Mouse (Mus musculus) midbrain, embryonic 11.5 days (tissue): ENCODE data around the gene Tmed1. TPM values are rescaled to one million over a fixed set of nuclear protein-coding genes. Genes with fewer than 3 reads are reported as not detected.
A peak's percentile ranks its signal among the peaks of the same experiment; 100 is the strongest.
"Not testable (repeated sequence)": the region's sequence is repeated elsewhere in the genome, so short reads cannot be mapped to it uniquely, and the experiment has no call there.

Experiments
- ATAC-seq: fragments of 200-750 bp; cut with Nextera tagmentation; 2 replicates; pipeline ENCODE4 v1.8.0; 2017; ENCODE audit warnings: moderate TSS enrichment, moderate library complexity; ENCODE audit not compliant: low FRiP score
- DNase-seq: peaks from one replicate; pipeline ENCODE4 v3.0.0; 2015; ENCODE audit warnings: low spot score; ENCODE audit errors: missing footprints
- H3K27ac ChIP-seq: fragments of 300-500 bp; sonication (generic); 2 replicates; pipeline ENCODE4 v1.5.1; 2014; ENCODE audit warnings: low read depth, low read length
- H3K27me3 ChIP-seq: fragments of 300-500 bp; sonication (generic); 2 replicates; pipeline ENCODE4 v1.6.1; 2014; ENCODE audit warnings: mild to moderate bottlenecking, low read length, moderate library complexity, mixed read lengths; ENCODE audit not compliant: control insufficient read depth, insufficient read depth
- H3K36me3 ChIP-seq: fragments of 300-500 bp; sonication (generic); 2 replicates; pipeline ENCODE4 v1.6.1; 2014; ENCODE audit warnings: mild to moderate bottlenecking, low read length, moderate library complexity, mixed read lengths; ENCODE audit not compliant: control insufficient read depth, insufficient read depth
- H3K4me1 ChIP-seq: fragments of 300-500 bp; sonication (generic); 2 replicates; pipeline ENCODE4 v1.6.1; 2014; ENCODE audit warnings: low read length; ENCODE audit not compliant: control insufficient read depth, insufficient read depth
- H3K4me2 ChIP-seq: fragments of 300-500 bp; sonication (generic); 2 replicates; pipeline ENCODE4 v1.6.1; 2014; ENCODE audit warnings: mild to moderate bottlenecking, moderate library complexity
- H3K4me3 ChIP-seq: fragments of 300-500 bp; sonication (generic); 2 replicates; pipeline ENCODE4 v1.5.1; 2014; ENCODE audit warnings: low read depth, low read length
- H3K9ac ChIP-seq: fragments of 300-500 bp; sonication (generic); 2 replicates; pipeline ENCODE4 v1.6.1; 2014; ENCODE audit warnings: low read length
- H3K9me3 ChIP-seq: fragments of 300-500 bp; sonication (generic); 2 replicates; pipeline ENCODE4 v1.6.1; 2016; ENCODE audit warnings: low read length; ENCODE audit not compliant: control insufficient read depth
- WGBS: fragments of 180-500 bp; shearing (Covaris S2); extraction: QIAGEN DNeasy Blood & Tissue Kit; methylation state at CpG from one replicate; pipeline ENCODE4 v1.1.7; 2014; 5-methylcytosine and 5-hydroxymethylcytosine counted together
- polyA plus RNA-seq: library from polyadenylated mRNA; unstranded; fragments of >200 nt; fragmentation: Nextera tagmentation; extraction: Ambion mirVana; gene quantifications from 2 replicates; pipeline ENCODE4 v1.2.1, GENCODE M21; 2014

Gene Tmed1
- polyA plus RNA-seq, 1 experiment from 2014 or later, result 68.0 TPM

DNA sequence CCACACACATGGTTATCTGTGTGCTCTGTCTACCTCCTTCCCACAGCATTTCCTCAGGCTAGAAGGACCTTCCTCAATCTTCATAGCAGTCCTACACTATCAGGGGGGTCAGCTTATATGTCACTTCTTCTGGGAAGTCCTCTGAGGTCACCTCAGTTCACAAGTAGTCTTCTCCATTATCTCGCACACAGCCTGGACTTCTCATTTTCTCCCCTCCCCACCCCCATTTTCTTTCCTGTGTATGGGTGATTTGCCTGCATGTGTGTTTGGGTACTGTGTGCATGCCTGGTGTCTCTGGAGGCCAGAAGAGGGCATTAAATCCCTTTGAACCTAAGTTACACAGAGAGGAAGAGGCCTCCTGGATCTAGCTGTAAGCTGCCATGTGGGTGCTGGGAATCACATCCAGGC, 17.9 kb upstream of the Tmed1 start:
- Histone ChIP-seq H3K4me1 (no peaks in the 10 kb centered on the region), H3K9ac (no peak overlapping the region), H3K36me3 (no peaks in the 10 kb centered on the region), H3K27me3 (no peaks in the 10 kb centered on the region), H3K27ac (no peak overlapping the region), H3K9me3 (no peaks in the 10 kb centered on the region), H3K4me3 (no peak overlapping the region), H3K4me2 (no peak overlapping the region)
- DNase-seq (no peak), ATAC-seq (0 out of 2 replicates have a peak, but pooled peaks have one; percentile 5)
- 73% methylated on average over 1 of the region's 1 CpGs for WGBS

DNA sequence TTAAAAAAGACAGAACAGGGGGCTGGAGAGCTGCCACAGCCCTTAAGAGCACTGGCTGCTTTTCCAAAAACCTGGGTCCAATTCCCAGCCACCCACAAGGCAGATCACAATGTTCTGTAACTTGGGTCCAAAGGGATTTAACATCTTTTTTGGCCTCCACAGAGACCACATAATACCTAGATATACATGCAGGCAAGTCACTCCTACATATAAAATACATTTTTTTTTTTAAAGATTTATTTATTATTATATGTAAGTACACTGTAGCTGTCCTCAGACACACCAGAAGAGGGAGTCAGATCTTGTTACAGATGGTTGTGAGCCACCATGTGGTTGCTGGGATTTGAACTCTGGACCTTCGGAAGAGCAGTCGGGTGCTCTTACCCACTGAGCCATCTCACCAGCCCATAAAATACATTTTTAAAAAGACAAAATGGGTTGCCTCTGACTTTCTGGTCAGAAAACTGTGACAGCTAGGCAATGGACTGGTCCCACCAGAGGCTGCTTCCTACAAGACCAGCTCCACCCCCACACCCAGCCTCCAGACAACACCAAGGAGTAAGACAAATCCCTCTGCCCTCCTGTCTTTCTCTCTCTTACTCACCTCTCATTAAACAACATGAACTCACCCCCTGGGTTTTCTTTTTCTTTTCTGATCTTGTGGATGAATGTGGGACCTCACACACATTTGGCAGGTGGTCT, 17.2 kb upstream of the Tmed1 start:
- no peak overlapping the region for H3K9ac ChIP-seq
- 91% methylated on average over 2 of the region's 2 CpGs for WGBS
- no peaks in the 10 kb centered on the region for H3K27me3 ChIP-seq
- H3K9me3 ChIP-seq, result no peaks in the 10 kb centered on the region
- DNase-seq (no peak), ATAC-seq (no peak)
- H3K4me3 ChIP-seq, result no peak overlapping the region
- H3K36me3 ChIP-seq, result no peaks in the 10 kb centered on the region
- no peaks in the 10 kb centered on the region for H3K4me1 ChIP-seq
- no peak overlapping the region for H3K4me2 ChIP-seq
- no peak overlapping the region for H3K27ac ChIP-seq

DNA sequence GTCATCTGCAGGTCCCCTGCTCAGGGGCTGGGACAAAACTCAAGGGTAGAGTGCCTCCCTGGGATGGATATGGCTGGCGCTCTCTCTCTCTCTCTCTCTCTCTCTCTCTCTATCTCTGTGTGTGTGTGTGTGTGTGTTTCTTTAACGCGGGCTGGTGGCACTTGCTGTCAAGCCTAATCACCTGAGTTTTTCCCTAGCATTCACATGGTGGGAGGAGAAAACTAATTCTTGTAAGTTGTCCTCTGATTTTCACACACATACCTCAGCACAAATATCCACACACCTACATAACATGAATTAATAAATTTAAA, 16.5 kb upstream of the Tmed1 start:
- Histone ChIP-seq H3K9me3 (no peaks in the 10 kb centered on the region), H3K4me1 (no peaks in the 10 kb centered on the region), H3K36me3 (no peaks in the 10 kb centered on the region), H3K9ac (no peak overlapping the region), H3K27ac (no peak overlapping the region), H3K4me2 (no peak overlapping the region), H3K4me3 (no peak overlapping the region), H3K27me3 (no peaks in the 10 kb centered on the region)
- ATAC-seq (no peak), DNase-seq (no peak)
- 92% methylated on average over 3 of the region's 3 CpGs for WGBS

DNA sequence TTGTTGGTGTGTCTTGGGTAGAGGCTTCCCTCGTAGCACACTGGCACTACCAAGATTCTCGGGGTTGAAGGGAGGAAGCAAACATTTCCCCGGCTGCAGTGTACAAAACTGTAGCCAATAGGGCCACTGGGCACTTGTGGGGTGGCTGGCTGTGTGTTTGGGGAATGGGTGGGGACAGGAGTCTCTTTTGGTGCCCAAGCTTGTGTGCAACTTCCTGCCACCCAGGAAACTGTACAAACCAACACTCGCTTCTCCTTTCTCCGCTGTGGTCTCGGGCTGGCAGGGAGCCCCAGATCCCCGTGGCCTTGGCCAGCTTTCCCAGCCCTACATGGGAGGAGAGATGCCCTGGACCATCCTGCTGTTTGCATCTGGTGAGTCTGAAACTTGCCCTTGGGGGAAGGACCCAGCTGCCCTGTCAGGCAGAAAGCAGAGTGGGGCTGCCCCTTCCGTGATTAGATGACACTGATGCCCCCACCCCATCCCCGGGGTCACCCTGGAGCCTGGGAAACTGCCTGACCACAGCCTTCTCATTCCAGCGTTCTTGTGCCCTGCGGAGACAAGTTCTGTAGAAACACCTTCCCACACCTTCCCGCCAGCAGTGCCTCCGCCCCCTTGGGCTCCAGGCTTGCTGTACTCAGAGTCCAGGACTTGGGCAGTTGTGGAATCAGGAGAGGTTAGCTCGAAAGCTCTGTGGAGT, 16.0 kb upstream of the Tmed1 start, which contains the start of gene AB124611:
AB124611 (plus strand) TSS at position 240 of the 697 bp plus-strand sequence.
- no peak within 1 kb of the TSS for H3K9ac ChIP-seq
- no peak within 1 kb of the TSS for H3K4me3 ChIP-seq
- ATAC-seq (no peak), DNase-seq (no peak)
- no peaks in the 10 kb centered on the region for H3K9me3 ChIP-seq
- H3K4me1 ChIP-seq, result no peaks in the 10 kb centered on the region
- 71% methylated on average over 14 of the region's 14 CpGs for WGBS
- H3K27me3 ChIP-seq, result no peaks in the 10 kb centered on the region
- H3K36me3 ChIP-seq, result no peaks in the 10 kb centered on the region
- no peak within 1 kb of the TSS for H3K27ac ChIP-seq
- H3K4me2 ChIP-seq, result no peak within 1 kb of the TSS

DNA sequence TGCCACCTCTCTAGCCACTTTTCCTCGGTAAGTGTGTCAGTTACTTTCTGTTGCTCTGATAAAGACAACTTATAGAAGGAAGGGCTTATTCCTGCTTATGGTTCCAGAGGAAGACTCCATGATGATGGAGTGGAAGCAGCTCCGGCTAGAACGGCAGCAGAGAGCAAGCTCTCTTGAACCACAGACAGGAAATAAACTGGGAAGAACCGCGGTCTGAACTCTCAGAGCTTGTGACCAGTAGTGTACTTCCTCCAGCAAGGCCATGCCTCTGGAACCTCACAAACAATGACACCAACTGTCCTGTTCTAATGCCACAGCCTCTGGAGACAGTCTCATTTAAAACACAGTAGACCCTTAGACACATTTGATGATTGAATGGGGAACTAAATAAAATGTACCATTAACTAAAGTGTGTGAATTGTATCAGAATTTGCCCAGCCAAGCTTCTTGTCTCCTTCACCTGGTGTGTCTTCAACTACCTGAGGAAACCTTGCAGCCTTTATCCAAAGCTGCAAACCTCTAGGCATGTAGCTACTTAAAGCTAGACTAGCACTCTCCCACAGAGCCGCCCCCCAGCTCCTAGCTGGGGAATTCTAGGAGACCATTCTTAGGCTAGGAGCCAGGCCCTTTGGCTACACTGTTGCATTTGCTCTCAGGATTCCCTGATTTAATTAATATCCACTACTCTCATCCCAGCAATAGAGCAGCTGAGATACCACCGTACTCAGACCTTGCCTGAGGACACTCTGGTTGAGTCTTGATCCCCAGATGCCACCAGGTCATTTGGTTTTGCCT, 15.3 kb upstream of the Tmed1 start:
- Histone ChIP-seq H3K36me3 (no peaks in the 10 kb centered on the region), H3K9ac (no peak overlapping the region), H3K27ac (no peak overlapping the region), H3K4me2 (no peak overlapping the region), H3K9me3 (no peaks in the 10 kb centered on the region), H3K27me3 (no peaks in the 10 kb centered on the region), H3K4me1 (no peaks in the 10 kb centered on the region), H3K4me3 (no peak overlapping the region)
- 86% methylated on average over 7 of the region's 7 CpGs for WGBS
- DNase-seq (no peak), ATAC-seq (no peak)

DNA sequence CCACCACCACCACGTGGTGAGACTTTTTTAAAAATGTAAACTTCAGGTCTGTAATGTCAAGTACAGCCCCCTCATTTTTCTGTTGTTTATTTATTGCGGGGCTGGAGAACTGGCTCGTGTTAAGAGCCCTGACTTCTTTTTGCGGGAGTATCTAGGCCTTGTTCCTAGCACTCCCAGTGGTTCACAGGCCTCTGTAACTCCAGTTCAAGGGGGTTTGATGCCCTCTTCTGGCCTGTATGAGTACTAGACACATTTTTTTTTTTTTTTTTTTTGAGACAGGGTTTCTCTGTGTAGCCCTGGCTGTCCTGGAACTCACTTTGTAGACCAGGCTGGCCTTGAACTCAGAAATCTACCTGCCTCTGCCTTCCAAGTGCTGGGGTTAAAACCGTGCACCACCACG, 8.6 kb upstream of the Tmed1 start:
- not testable (repeated sequence) for H3K4me3 ChIP-seq, H3K4me1 ChIP-seq, ATAC-seq, H3K27me3 ChIP-seq, H3K4me2 ChIP-seq, DNase-seq, H3K9ac ChIP-seq, H3K36me3 ChIP-seq, H3K27ac ChIP-seq, H3K9me3 ChIP-seq
- 81% methylated on average over 6 of the region's 6 CpGs for WGBS

DNA sequence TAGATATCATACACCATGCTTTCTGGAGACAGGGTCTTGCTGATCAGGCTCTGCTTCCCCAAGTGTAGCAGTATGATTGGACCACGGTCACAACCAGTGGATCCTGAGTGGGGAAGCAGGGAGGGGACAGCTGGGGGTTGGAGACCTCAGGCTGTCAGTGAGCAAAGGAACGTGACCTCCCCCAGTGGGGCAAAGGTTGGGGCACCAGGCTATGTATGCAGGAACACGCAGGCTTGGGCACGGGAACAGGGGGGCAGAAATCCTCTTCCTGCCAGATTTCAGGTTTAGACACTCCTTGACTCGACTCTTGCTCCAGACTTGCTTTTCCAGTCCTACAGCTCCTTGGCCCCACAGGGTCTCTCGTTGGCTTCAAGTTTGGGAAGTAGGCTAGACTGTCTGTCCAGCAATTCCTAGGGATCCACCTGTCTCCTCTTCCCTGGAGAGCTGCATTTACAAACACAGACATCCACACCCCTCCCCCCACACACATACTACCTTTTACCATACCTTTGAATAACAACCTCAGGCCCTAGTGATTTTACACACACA, 8.0 kb upstream of the Tmed1 start:
- WGBS, result 81% methylated on average over 6 of the region's 6 CpGs
- H3K9me3 ChIP-seq, result no peaks in the 10 kb centered on the region
- H3K4me3 ChIP-seq, result no peak overlapping the region

DNA sequence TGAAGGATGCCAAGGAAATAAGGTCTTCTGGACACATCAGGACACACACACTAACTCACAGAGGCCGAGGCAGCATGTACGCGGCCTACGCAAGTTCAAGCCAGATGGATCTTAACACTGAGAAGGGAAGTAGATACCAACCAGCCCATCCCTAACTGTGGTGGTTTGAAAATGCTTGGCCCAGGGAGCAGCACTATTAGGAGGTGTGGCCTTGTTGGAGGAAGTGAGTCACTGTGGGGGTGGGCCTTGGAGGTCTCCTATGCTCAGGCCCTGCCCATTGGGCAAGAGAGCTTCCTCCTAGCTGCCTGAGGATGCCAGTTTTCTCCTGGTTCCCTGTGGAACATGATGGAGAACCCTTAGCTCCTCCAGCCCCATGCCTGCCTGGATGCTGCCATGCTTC, 3.4 kb upstream of the Tmed1 start:
- Histone ChIP-seq H3K4me2 (no peak overlapping the region), H3K36me3 (no peaks in the 10 kb centered on the region; the same call in 1 of the 2 replicates)
- WGBS, result 97% methylated on average over 4 of the region's 4 CpGs

More for the DNA sequence above, 8.0 kb upstream of the Tmed1 start:
- Histone ChIP-seq H3K9ac (no peak overlapping the region), H3K4me2 (no peak overlapping the region), H3K27ac (no peak overlapping the region), H3K27me3 (no peaks in the 10 kb centered on the region), H3K4me1 (no peaks in the 10 kb centered on the region), H3K36me3 (no peaks in the 10 kb centered on the region)
- no peak for DNase-seq
- ATAC-seq, result no peak

DNA sequence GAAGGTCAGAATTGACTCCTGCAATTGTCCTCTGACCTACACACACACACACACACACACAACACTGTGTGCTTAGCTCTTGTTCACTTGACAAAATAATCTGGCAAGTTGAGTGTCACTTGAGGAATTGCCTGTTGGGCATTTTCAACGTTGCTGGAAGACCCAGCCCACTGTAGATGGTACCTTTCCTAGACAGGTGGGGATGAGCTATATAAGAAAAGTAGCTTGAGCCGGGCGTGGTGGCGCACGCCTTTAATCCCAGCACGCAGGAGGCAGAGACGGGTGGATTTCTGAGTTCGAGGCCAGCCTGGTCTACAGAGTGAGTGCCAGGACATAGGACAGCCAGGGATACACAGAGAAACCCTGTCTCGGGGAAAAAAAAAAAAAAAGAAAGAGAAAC, 1.0 kb upstream of the Tmed1 start:
- Histone ChIP-seq H3K9ac (peak overlapping the region; percentile 79), H3K27ac (no peak overlapping the region), H3K36me3 (peaks cover 3% of the 10 kb centered on the region; the same call in 1 of the 2 replicates), H3K9me3 (no peaks in the 10 kb centered on the region), H3K4me1 (peaks cover 9% of the 10 kb centered on the region), H3K4me2 (peak overlapping the region; percentile 70), H3K27me3 (no peaks in the 10 kb centered on the region), H3K4me3 (peak overlapping the region; percentile 67)
- WGBS, result 84% methylated on average over 9 of the region's 9 CpGs
- no peak for ATAC-seq
- no peak for DNase-seq

More for the DNA sequence above, 3.4 kb upstream of the Tmed1 start:
- Histone ChIP-seq H3K9ac (no peak overlapping the region), H3K4me1 (peaks cover 9% of the 10 kb centered on the region), H3K27ac (no peak overlapping the region), H3K9me3 (no peaks in the 10 kb centered on the region), H3K4me3 (no peak overlapping the region), H3K27me3 (no peaks in the 10 kb centered on the region)
- ATAC-seq (no peak), DNase-seq (no peak)
